In genomic region chr2:68465266-68466123, GRCm38 (mm10) we compare ENCODE assay signal across 12 mouse cellular contexts. TPM values are rescaled to one million over a fixed set of nuclear protein-coding genes. Genes with fewer than 3 reads are reported as not detected.
DNase-seq lines count a peak whose midpoint lies in the region; ATAC-seq and TF ChIP-seq lines count a peak whose summit lies in the region.
"Had no signal": no experiment of that assay in that cellular context is flagged by ENCODE, and none has a peak within 500 bp of the region (broad histone marks: within the 10 kb centered on the region; RNA-seq: fewer than 3 reads in every experiment).

No protein-coding gene starts in this region.

- no peaks in the 10 kb centered on the region for H3K9me3 ChIP-seq in hindbrain, embryonic 10.5 days
- no peaks in the 10 kb centered on the region for H3K9me3 ChIP-seq in hindbrain, embryonic 16.5 days (ENCODE audit: control insufficient read depth, low read length)
- H3K9me3 ChIP-seq in heart, embryonic 15.5 days (replicated peaks) = no peaks in the 10 kb centered on the region
- H3K9me3 ChIP-seq: hindbrain, embryonic 13.5 days; limb, embryonic 15.5 days; midbrain, embryonic 13.5 days had no signal

- H3K27ac ChIP-seq in cerebellum, adult 2 months (ENCODE audit: insufficient read depth, low read length) = peak overlapping the region; percentile 83
- 0 out of 2 replicates have a peak overlapping the region, but pooled peaks have one; percentile 16 for H3K27ac ChIP-seq in hindbrain, embryonic 10.5 days
- no peak overlapping the region for H3K27ac ChIP-seq in hindbrain, embryonic 16.5 days (ENCODE audit: low read depth, low read length)
- peak overlapping the region; percentile 84 for H3K27ac ChIP-seq in heart, embryonic 15.5 days
- H3K27ac ChIP-seq: hindbrain, embryonic 13.5 days; kidney, postnatal 0 days; limb, embryonic 15.5 days; midbrain, embryonic 13.5 days had no signal

- H3K4me1 ChIP-seq in cerebellum, adult 2 months (ENCODE audit: control insufficient read depth, insufficient read depth, low read length) = peaks cover 24% of the 10 kb centered on the region
- H3K4me1 ChIP-seq in hindbrain, embryonic 10.5 days (replicated peaks) = peaks cover 30% of the 10 kb centered on the region
- peaks cover 8% of the 10 kb centered on the region for H3K4me1 ChIP-seq in hindbrain, embryonic 16.5 days (ENCODE audit: control insufficient read depth, insufficient read depth, low read depth, low read length)
- peaks cover 63% of the 10 kb centered on the region for H3K4me1 ChIP-seq in heart, embryonic 15.5 days (replicated peaks)

- peak overlapping the region; percentile 4 for H3K4me3 ChIP-seq in cerebellum, adult 2 months (replicated peaks; ENCODE audit: insufficient read depth, low read depth, low read length)
- H3K4me3 ChIP-seq in hindbrain, embryonic 10.5 days = no peak overlapping the region
- H3K4me3 ChIP-seq in hindbrain, embryonic 16.5 days (ENCODE audit: low read length) = no peak overlapping the region
- H3K4me3 ChIP-seq in heart, embryonic 15.5 days = 0 out of 2 replicates have a peak overlapping the region, but pooled peaks have one; percentile 10
- H3K4me3 ChIP-seq: hindbrain, embryonic 13.5 days; limb, embryonic 15.5 days; midbrain, embryonic 13.5 days had no signal

- peak in 1 of 2 experiments; percentile 25 for DNase-seq in cerebellum, adult 2 months
- no peak for DNase-seq in cerebellum, postnatal 25 days
- DNase-seq in hindbrain, embryonic 10.5 days (ENCODE audit: low spot score) = no peak
- peak; percentile 51 for DNase-seq in lung, postnatal 25 days (ENCODE audit: low spot score)
- DNase-seq in urinary bladder, postnatal 10 days (ENCODE audit: low spot score) = no peak
- no peak for DNase-seq in kidney, adult 11 months

- no peaks in the 10 kb centered on the region for H3K27me3 ChIP-seq in cerebellum, adult 2 months (ENCODE audit: control insufficient read depth, insufficient read depth, low read length)
- H3K27me3 ChIP-seq in hindbrain, embryonic 10.5 days (ENCODE audit: insufficient read depth, poor library complexity, severe bottlenecking) = no peaks in the 10 kb centered on the region
- H3K27me3 ChIP-seq in hindbrain, embryonic 16.5 days (replicated peaks; ENCODE audit: control insufficient read depth, insufficient read depth, low read length) = no peaks in the 10 kb centered on the region
- no peaks in the 10 kb centered on the region for H3K27me3 ChIP-seq in heart, embryonic 15.5 days
- H3K27me3 ChIP-seq: hindbrain, embryonic 13.5 days; limb, embryonic 15.5 days; midbrain, embryonic 13.5 days had no signal

- no peak for TF ChIP-seq CTCF in cerebellum, adult 2 months (IDR thresholded peaks at IDR 0.05; ENCODE audit: borderline replicate concordance, insufficient read depth, low read depth, low read length)

- no peak for ATAC-seq in hindbrain, embryonic 16.5 days
- no peak for ATAC-seq in heart, embryonic 15.5 days (replicated peaks; ENCODE audit: insufficient number of reproducible peaks, insufficient read depth, low FRiP score, low read depth)
- ATAC-seq: midbrain, embryonic 13.5 days had no signal

- peaks cover 30% of the 10 kb centered on the region for H3K36me3 ChIP-seq in hindbrain, embryonic 10.5 days
- H3K36me3 ChIP-seq in hindbrain, embryonic 16.5 days (ENCODE audit: control insufficient read depth, insufficient read depth, low read length) = no peaks in the 10 kb centered on the region; the same call in 1 of the 2 replicates
- peaks cover 6% of the 10 kb centered on the region; the same call in 1 of the 2 replicates for H3K36me3 ChIP-seq in heart, embryonic 15.5 days
- H3K36me3 ChIP-seq: limb, embryonic 15.5 days had no signal

- WGBS in cerebellum, adult 2 months = 48% methylated on average over 19 of the region's 19 CpGs
- 85% methylated on average over 19 of the region's 19 CpGs for WGBS in hindbrain, embryonic 10.5 days
- 83% methylated on average over 19 of the region's 19 CpGs for WGBS in hindbrain, embryonic 16.5 days
- 40% methylated on average over 19 of the region's 19 CpGs for WGBS in heart, embryonic 15.5 days

- H3K4me2 ChIP-seq in hindbrain, embryonic 16.5 days (ENCODE audit: low read length) = no peak overlapping the region
- H3K4me2 ChIP-seq in heart, embryonic 15.5 days = peak overlapping the region; percentile 44
- H3K4me2 ChIP-seq: hindbrain, embryonic 13.5 days; limb, embryonic 15.5 days; midbrain, embryonic 13.5 days had no signal

- TF ChIP-seq POLR2A in cerebellum, adult 2 months (IDR thresholded peaks at IDR 0.05; ENCODE audit: borderline replicate concordance, insufficient read depth, low read length) = no peak

- no peak overlapping the region for H3K9ac ChIP-seq in hindbrain, embryonic 16.5 days (ENCODE audit: low read depth, low read length)
- H3K9ac ChIP-seq in heart, embryonic 15.5 days = 0 out of 2 replicates have a peak overlapping the region, but pooled peaks have one; percentile 7
- H3K9ac ChIP-seq: hindbrain, embryonic 13.5 days; limb, embryonic 15.5 days; midbrain, embryonic 13.5 days had no signal

RNA-seq across cellular contexts. Expression of gene Stk39, which starts 6.6 kb away (rescaled TPM):
- polyA plus RNA-seq in cerebellum, adult 2 months (2012; rRNA removed) = 47.9 and 49.8 TPM in 2 replicates
- polyA plus RNA-seq in hindbrain, embryonic 10.5 days (2016; fragmentation: Nextera tagmentation; extraction: Ambion mirVana) = 34.8 and 37.3 TPM in 2 replicates
- polyA plus RNA-seq in hindbrain, embryonic 16.5 days (2015; fragmentation: Nextera tagmentation; extraction: Ambion mirVana) = 25.1 and 30.3 TPM in 2 replicates
- polyA plus RNA-seq in heart, embryonic 15.5 days (2015; fragmentation: Nextera tagmentation; extraction: Ambion mirVana) = 54.8 and 66.2 TPM in 2 replicates

Comparison
In these comparisons a context has a peak if more than half of its experiments do, and no peak if none do; other contexts are left out.
1. H3K4me3 ChIP-seq: peak in cerebellum, adult 2 months (single experiment) and heart, embryonic 15.5 days (single experiment); none in hindbrain, embryonic 10.5 days (single experiment) and hindbrain, embryonic 16.5 days (single experiment).